Mouse (Mus musculus): ENCODE measurements around the gene Cnga3. TPM values are rescaled to one million over a fixed set of nuclear protein-coding genes. Genes with fewer than 3 reads are reported as not detected.

The Cnga3 gene
- polyA plus RNA-seq, 1 experiment = 1.6 TPM

- Histone ChIP-seq H3K4me1 (ENCODE audit: control insufficient read depth, insufficient read depth, low read length) (no peaks in the 10 kb centered on the region), H3K27ac (ENCODE audit: insufficient read depth, low read length) (no peak overlapping the region), H3K36me3 (ENCODE audit: control insufficient read depth, insufficient read depth, low read length, poor library complexity, severe bottlenecking) (no peaks in the 10 kb centered on the region), H3K27me3 (ENCODE audit: control insufficient read depth, insufficient read depth, low read length, poor library complexity, severe bottlenecking) (no peaks in the 10 kb centered on the region), H3K9ac (ENCODE audit: low read depth, poor library complexity, severe bottlenecking) (no peak overlapping the region), H3K4me3 (ENCODE audit: low read depth, low read length) (no peak overlapping the region), H3K9me3 (replicated peaks; ENCODE audit: control insufficient read depth, insufficient read depth, low read length, poor library complexity, severe bottlenecking) (no peaks in the 10 kb centered on the region)
- TF ChIP-seq POLR2A (IDR thresholded peaks at IDR 0.05; ENCODE audit: insufficient read depth, low read length) (no peak), CTCF (IDR thresholded peaks at IDR 0.05; ENCODE audit: low read depth, low read length) (no peak), EP300 (IDR thresholded peaks at IDR 0.05; ENCODE audit: insufficient read depth, low read depth, low read length) (no peak)
Observed at GRCm38 (mm10) chr1:37220134-37220907, 6.1 kb downstream of the Cnga3 start.

- H3K4me1 ChIP-seq (ENCODE audit: control insufficient read depth, insufficient read depth, low read length) = no peaks in the 10 kb centered on the region
- no peaks in the 10 kb centered on the region for H3K9me3 ChIP-seq (replicated peaks; ENCODE audit: control insufficient read depth, insufficient read depth, low read length, poor library complexity, severe bottlenecking)
- H3K27ac ChIP-seq (ENCODE audit: insufficient read depth, low read length) = no peak overlapping the region
- H3K27me3 ChIP-seq (ENCODE audit: control insufficient read depth, insufficient read depth, low read length, poor library complexity, severe bottlenecking) = no peaks in the 10 kb centered on the region
- no peak overlapping the region for H3K9ac ChIP-seq (ENCODE audit: low read depth, poor library complexity, severe bottlenecking)
- H3K36me3 ChIP-seq (ENCODE audit: control insufficient read depth, insufficient read depth, low read length, poor library complexity, severe bottlenecking) = no peaks in the 10 kb centered on the region
- H3K4me3 ChIP-seq (ENCODE audit: low read depth, low read length) = no peak overlapping the region
- TF ChIP-seq POLR2A (IDR thresholded peaks at IDR 0.05; ENCODE audit: insufficient read depth, low read length) (no peak), CTCF (IDR thresholded peaks at IDR 0.05; ENCODE audit: low read depth, low read length) (no peak), EP300 (IDR thresholded peaks at IDR 0.05; ENCODE audit: insufficient read depth, low read depth, low read length) (no peak)
Observed at GRCm38 (mm10) chr1:37222002-37222401, 7.8 kb downstream of the Cnga3 start.

- Histone ChIP-seq H3K27ac (ENCODE audit: insufficient read depth, low read length) (no peak overlapping the region), H3K4me3 (ENCODE audit: low read depth, low read length) (no peak overlapping the region), H3K4me1 (ENCODE audit: control insufficient read depth, insufficient read depth, low read length) (no peaks in the 10 kb centered on the region), H3K27me3 (ENCODE audit: control insufficient read depth, insufficient read depth, low read length, poor library complexity, severe bottlenecking) (no peaks in the 10 kb centered on the region), H3K36me3 (ENCODE audit: control insufficient read depth, insufficient read depth, low read length, poor library complexity, severe bottlenecking) (no peaks in the 10 kb centered on the region), H3K9ac (ENCODE audit: low read depth, poor library complexity, severe bottlenecking) (no peak overlapping the region), H3K9me3 (replicated peaks; ENCODE audit: control insufficient read depth, insufficient read depth, low read length, poor library complexity, severe bottlenecking) (no peaks in the 10 kb centered on the region; the same call in 1 of the 2 replicates)
- TF ChIP-seq POLR2A (IDR thresholded peaks at IDR 0.05; ENCODE audit: insufficient read depth, low read length) = no peak
- no peak for TF ChIP-seq EP300 (IDR thresholded peaks at IDR 0.05; ENCODE audit: insufficient read depth, low read depth, low read length)
- TF ChIP-seq CTCF (IDR thresholded peaks at IDR 0.05; ENCODE audit: low read depth, low read length) = no peak
Observed at GRCm38 (mm10) chr1:37230404-37230803, 16.2 kb downstream of the Cnga3 start.

- Histone ChIP-seq H3K4me1 (ENCODE audit: control insufficient read depth, insufficient read depth, low read length) (no peaks in the 10 kb centered on the region), H3K27ac (ENCODE audit: insufficient read depth, low read length) (no peak overlapping the region), H3K9me3 (replicated peaks; ENCODE audit: control insufficient read depth, insufficient read depth, low read length, poor library complexity, severe bottlenecking) (no peaks in the 10 kb centered on the region; the same call in 1 of the 2 replicates), H3K9ac (ENCODE audit: low read depth, poor library complexity, severe bottlenecking) (no peak overlapping the region), H3K4me3 (ENCODE audit: low read depth, low read length) (no peak overlapping the region), H3K36me3 (ENCODE audit: control insufficient read depth, insufficient read depth, low read length, poor library complexity, severe bottlenecking) (no peaks in the 10 kb centered on the region), H3K27me3 (ENCODE audit: control insufficient read depth, insufficient read depth, low read length, poor library complexity, severe bottlenecking) (no peaks in the 10 kb centered on the region)
- TF ChIP-seq EP300 (IDR thresholded peaks at IDR 0.05; ENCODE audit: insufficient read depth, low read depth, low read length) = no peak
- no peak for TF ChIP-seq CTCF (IDR thresholded peaks at IDR 0.05; ENCODE audit: low read depth, low read length)
- TF ChIP-seq POLR2A (IDR thresholded peaks at IDR 0.05; ENCODE audit: insufficient read depth, low read length) = no peak
Observed at GRCm38 (mm10) chr1:37231295-37231701, 17.1 kb downstream of the Cnga3 start.

DNA sequence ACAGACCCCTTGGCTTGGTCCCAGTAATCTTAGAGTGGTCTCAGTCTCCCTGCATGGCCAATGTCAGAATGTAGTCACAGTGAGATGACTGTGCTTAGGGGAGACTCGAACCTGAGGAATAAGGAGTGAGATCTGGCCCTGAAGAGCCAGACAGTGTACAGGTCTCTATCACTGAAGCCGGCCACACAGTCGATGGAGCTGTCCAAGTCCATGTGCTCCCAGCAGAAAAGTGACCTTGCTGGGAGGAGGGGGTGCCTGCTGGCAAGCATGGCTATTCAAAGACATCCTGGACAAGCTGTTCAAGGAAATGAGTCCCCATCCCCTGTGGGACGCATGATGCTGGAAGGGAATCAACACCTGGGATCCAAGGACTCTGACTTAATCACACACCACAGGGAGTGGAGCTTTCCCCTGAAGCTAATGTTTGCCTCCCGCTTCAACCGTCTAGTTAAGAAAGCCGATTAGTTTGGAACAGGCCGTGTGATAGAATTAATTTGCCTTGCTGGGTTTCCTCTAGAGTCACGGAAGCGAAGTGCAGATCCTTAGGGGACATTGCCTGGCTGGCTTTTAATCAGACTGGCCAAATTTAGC lies 24.9 kb downstream of the Cnga3 start:
- Histone ChIP-seq H3K27me3 (ENCODE audit: control insufficient read depth, insufficient read depth, low read length, poor library complexity, severe bottlenecking) (no peaks in the 10 kb centered on the region), H3K27ac (ENCODE audit: insufficient read depth, low read length) (no peak overlapping the region), H3K36me3 (ENCODE audit: control insufficient read depth, insufficient read depth, low read length, poor library complexity, severe bottlenecking) (no peaks in the 10 kb centered on the region), H3K4me3 (ENCODE audit: low read depth, low read length) (no peak overlapping the region), H3K4me1 (ENCODE audit: control insufficient read depth, insufficient read depth, low read length) (no peaks in the 10 kb centered on the region), H3K9me3 (replicated peaks; ENCODE audit: control insufficient read depth, insufficient read depth, low read length, poor library complexity, severe bottlenecking) (no peaks in the 10 kb centered on the region), H3K9ac (ENCODE audit: low read depth, poor library complexity, severe bottlenecking) (no peak overlapping the region)
- TF ChIP-seq EP300 (IDR thresholded peaks at IDR 0.05; ENCODE audit: insufficient read depth, low read depth, low read length) (no peak), POLR2A (IDR thresholded peaks at IDR 0.05; ENCODE audit: insufficient read depth, low read length) (no peak), CTCF (IDR thresholded peaks at IDR 0.05; ENCODE audit: low read depth, low read length) (no peak)

DNA sequence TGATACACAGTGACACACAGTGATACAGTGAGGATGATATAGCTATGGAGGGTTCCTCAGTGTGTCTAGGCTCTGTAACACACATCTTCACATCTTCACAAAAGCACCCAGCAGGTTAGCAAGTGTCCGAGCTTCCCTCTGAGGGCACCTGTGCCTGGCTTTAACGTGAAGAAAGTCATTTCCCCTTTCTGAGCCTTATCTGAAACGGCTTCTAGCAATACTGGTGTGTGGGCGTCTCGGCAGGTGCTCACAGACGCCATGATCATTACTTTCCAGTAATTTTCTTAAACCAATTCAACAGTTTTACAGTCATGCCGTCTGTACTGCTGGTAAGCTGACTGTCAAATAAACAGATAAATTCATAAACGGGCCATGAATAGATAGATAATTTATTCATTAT lies 28.0 kb downstream of the Cnga3 start:
- Histone ChIP-seq H3K9me3 (replicated peaks; ENCODE audit: control insufficient read depth, insufficient read depth, low read length, poor library complexity, severe bottlenecking) (no peaks in the 10 kb centered on the region), H3K4me3 (ENCODE audit: low read depth, low read length) (no peak overlapping the region), H3K4me1 (ENCODE audit: control insufficient read depth, insufficient read depth, low read length) (no peaks in the 10 kb centered on the region), H3K36me3 (ENCODE audit: control insufficient read depth, insufficient read depth, low read length, poor library complexity, severe bottlenecking) (no peaks in the 10 kb centered on the region), H3K9ac (ENCODE audit: low read depth, poor library complexity, severe bottlenecking) (no peak overlapping the region), H3K27ac (ENCODE audit: insufficient read depth, low read length) (no peak overlapping the region), H3K27me3 (ENCODE audit: control insufficient read depth, insufficient read depth, low read length, poor library complexity, severe bottlenecking) (no peaks in the 10 kb centered on the region)
- TF ChIP-seq EP300 (IDR thresholded peaks at IDR 0.05; ENCODE audit: insufficient read depth, low read depth, low read length) = no peak
- TF ChIP-seq POLR2A (IDR thresholded peaks at IDR 0.05; ENCODE audit: insufficient read depth, low read length) = no peak
- TF ChIP-seq CTCF (IDR thresholded peaks at IDR 0.05; ENCODE audit: low read depth, low read length) = no peak

Measured in ES-Bruce4 (cell line).